Mouse (Mus musculus) neutrophil, adult 5-6 weeks (primary cell): ENCODE results near the gene Abhd16b. TPM values are rescaled to one million over a fixed set of nuclear protein-coding genes. Genes with fewer than 3 reads are reported as not detected.

Experiments used
- ATAC-seq: fragments of 151-379, 151-347 bp; 2 replicates; pipeline ENCODE4 v1.8.0; 2017; ENCODE audit warnings: mild to moderate bottlenecking, moderate TSS enrichment; ENCODE audit not compliant: insufficient number of reproducible peaks, poor library complexity, low FRiP score, severe bottlenecking; ENCODE audit errors: extremely low read depth
- total RNA-seq: library from RNA; stranded (forward); fragments of 200-1000 nt; gene quantifications from 2 replicates; pipeline ENCODE4 v1.2.3, GENCODE M21; 2017

The Abhd16b gene
- total RNA-seq, 1 experiment from 2014 or later, result 0.35 TPM

DNA sequence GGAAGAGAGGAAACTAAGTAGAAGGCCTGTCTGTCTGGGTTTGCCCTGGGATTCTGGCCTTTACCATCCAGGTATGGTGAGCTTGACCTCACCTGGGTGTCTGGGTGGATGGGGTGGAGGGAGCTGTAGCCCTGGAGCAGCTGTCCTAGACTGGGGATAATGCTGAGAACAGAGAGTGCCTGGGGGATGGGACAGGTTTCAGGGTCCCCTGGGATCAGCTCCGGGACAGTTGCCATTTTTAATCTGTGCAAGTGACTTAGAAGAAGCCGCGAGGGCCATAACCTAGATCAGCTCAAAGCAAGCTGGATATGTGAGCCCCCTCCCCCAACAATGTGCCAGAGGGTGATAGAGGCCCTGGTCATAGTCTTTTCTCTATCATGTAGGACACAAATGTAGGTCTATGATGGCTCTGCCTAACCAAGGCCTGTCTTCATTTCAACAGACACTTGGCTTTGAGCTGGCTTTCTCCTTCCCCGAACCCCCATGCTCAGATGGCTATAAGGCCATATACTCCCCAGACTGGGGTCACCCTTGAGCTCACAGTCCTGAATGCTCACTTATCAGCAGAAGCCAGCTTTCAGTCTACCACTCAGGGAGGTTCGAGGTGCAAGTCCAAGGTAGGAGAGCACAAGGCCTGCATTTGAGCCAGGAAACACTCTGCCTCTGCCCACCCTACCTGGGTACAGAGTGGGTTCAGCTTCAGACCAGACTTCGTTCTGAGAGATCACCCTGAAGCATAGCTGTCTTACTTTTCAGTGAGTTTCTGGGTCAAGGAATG, 8.4 kb upstream of the Abhd16b start:
- no peak for ATAC-seq

DNA sequence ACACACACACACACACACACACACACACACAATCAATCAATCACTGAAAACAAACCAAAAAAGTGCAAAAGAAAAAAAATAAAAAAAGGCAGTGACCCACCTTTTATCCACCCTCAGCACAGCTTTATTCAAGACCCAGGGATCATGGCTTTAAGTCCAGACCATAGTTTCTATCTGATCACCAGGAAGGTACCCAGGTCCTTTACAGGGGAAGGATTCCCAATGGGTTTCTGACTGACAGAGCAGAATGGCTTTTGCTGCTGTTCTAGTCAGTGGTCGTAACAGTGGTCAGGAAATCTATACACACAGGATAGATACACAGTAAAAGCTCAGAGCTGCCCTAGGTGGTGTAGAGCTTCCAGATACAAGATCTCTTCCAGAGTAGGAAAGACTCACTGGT, 7.3 kb upstream of the Abhd16b start:
- ATAC-seq, result no peak

DNA sequence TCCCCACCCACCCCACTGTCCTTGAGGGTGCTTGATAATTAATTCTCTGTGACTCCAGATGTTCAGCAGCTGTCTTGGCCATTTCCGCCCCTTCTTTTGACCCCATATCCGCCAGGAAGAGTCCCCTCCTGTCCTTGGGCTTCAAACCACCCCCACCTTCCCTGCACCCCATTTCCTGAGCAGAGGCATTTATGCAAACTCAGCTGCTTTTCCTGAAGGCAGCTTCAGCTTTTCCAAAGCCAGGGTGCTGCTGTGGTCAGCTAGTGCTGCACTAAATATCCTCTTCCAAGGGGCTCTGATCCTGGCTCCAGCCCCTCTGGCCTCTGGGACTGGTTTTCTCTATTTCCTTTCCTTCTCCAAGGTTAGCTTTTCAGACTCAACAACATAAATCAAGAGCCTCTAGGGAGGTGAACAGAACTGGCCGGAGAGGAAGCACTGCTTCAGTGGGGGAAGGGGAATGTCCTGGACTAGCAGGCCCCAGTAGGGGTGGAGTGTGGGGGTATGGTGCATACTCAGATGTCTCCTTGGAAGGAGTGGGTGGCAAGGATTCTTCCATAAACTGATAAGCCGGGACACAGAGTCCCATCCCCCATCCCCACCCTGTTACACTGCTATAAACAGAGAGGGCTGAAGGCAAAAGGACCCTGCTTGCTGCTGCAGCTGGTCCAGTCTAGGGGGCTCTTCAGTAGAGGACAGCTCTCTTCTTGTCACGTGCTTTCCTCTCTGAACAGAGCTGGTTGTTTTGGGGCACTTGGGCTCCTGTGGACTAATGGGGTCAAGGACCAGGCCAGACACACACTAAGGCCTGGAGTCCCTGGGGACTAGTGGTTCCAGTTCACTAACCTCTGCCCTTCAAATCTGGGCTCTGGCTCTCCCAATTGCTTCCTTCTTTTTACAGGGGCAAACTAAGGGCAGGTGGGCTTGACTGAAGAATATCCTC, 5.4 kb upstream of the Abhd16b start:
- no peak for ATAC-seq

DNA sequence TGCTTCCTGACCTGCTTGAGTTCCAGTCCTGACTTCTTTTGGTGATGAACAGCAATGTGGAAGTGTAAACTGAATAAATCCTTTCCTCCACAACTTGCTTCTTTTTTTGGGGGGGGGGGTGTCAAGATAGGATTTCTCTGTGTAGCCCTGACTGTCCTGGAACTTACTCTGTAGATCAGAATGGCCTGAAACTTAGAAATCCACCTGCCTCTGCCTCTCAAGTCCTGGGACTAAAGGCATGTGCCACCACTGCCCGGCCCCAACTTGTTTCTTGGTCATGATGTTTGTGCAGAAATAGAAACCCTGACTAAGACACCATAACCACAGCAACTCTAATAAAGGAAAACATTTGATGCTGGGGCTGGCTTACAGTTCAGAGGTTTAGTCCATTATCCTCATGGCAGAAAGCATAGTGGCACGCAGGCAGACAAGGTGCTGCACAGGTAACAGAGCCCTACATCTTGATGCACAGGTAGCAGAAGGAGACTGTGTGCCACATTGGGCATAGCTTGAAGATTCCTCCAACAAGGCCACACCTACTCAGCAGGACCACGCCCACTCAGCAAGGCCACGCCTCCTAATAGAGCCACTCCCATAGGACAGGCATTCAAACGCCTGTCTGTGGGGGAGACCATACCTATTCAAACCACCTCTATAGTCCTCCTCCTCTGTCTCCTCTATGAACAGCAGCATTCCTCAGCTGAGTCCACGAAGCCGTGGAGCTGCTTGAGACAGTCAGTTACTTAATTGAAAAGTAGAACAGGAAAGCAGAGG, 1.4 kb upstream of the Abhd16b start:
- peak; percentile 29; the same call in 1 of the 2 replicates for ATAC-seq

DNA sequence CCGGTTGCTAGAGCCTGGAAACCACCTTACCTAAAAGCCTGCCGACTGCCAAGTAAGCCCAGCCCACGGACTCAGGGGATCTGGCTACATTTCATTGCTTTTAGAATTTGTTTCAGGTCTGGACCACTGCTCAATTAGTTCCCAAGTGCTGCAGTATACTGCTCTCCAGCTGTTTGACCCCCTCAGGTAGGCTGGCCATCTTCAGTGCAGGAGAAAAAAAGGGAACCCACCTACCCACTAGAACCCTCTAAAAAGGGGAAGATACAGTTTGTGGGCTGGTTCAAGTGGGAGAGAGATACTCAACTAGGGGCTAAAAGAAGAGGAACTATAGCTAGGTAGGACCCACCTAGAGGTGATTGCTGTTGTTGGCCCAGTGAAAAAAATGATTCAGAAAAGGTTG, 800 bp upstream of the Abhd16b start:
- ATAC-seq, result peak; percentile 9; the same call in 1 of the 2 replicates

DNA sequence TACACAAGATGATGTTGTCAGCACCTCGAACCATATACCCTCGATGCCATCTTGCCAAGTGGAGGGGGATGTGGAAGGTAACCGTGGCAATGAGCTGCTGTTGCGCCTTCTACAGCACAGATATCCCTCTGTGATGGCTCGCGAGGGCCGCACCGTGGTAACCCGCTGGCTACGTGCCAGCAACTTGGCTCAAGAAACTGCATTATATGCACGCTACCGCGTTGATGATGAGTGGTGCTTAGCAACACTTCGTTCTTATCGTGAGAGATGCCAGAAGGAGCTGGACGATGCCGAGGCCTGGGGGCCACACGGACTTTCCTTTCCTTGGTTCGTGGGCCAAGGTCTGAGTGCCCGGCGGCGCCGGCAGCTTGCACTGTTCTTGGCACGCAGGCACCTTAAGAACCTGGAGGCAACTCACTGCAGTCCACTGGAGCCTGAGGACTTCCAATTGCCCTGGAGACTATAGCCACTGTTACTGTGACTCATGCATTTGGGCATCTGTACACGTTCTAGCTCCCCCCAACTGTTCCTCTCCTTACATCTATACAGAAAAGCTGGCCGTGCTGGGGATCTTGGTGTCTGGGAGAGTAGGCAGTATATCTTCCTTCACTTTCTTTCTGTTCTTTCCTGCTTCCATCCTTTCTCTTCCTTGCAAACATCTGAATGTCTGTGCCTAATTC, 1.4 kb downstream of the Abhd16b start:
- ATAC-seq, result no peak

DNA sequence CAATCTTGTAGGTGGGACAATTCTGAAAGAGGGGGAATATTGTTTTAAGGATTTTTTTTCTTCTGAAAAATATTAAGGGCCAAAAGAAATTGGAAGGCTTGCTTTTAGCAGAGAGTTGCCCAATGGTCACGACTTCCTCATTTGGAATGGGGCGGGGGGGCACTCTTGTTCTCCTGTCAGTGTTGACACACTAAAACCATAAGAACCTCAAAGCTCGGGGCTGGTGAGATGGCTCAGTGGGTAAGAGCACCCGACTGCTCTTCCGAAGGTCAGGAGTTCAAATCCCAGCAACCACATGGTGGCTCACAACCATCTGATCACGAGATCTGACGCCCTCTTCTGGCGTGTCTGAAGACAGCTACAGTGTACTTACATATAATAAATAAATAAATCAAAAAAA, 2.8 kb downstream of the Abhd16b start:
- peak; percentile 46 for ATAC-seq

DNA sequence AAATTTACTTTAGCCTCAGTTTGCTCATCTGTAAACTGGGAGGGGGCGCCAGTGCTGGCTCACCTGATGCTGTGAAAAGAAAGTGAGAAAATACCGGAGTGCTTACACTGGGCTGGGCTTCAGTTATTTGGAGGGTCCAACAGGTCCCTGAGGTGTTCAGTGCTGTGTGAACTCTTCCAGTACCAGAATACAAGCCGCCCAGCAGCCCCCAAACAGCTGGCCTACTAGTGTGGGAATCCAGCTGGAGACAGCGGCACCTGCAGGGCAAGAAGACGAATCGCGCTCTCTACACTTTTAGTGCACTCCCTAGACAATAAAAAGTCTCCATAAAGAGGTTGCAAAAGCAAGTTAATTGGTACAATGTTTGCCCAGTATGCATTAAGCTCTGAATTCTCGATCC, 3.3 kb downstream of the Abhd16b start:
- peak; percentile 49 for ATAC-seq

DNA sequence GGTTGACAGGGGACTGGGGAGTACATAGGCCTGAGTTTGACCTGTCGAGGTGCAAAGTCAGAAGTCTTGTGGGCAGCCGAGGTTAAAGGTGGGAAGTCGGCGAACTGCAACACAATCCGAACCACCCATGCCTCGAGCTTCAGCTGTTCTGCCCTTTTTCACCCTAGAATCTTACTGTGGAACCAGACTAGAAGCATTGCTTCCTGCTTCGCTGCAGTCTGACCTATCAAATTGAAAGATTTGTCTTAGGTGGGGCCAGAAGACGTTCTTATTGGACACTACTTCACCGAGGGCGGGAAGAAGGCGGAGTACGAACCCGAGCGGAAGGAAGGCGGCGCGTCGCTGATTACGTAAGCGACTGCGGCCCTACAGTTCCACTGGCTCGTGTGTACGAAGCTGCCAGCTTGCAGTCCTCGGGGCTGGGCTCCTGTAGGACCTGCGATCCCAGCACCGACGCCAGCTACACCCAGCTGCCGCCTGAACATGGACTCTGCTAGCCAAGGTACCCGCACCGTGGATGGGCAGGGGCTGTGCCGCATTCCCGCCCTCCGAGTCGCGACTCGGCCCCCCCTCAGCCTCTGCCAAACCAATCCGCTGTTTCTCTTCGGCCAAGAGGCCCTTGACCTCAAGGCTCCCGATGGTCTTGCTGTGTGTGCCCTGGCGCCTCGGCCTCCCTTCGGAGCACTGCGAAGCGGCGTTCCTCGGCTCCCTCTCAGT, 4.0 kb downstream of the Abhd16b start, which contains the start of gene Tpd52l2:
Gene Tpd52l2, plus strand, starts transcription at position 312 of the 717 bp plus-strand sequence.
- ATAC-seq, result peak; percentile 84

DNA sequence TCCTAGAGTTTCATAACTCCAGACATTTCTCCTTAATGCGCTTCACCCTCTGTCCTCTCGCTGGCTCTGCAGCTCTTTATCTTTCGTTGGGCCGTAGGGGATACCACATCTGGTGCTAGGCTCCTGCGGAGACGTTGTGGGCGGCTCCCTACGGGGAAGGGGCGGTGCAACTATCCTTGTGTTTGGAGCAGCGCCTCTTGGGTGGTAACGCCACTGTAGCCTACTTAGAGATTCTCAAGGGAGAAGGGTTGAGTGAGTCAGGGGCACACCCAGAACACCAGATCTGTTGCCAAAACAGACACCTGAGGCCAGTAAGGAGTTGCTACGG, 4.5 kb downstream of the Abhd16b start:
- peak; percentile 14; the same call in 1 of the 2 replicates for ATAC-seq

DNA sequence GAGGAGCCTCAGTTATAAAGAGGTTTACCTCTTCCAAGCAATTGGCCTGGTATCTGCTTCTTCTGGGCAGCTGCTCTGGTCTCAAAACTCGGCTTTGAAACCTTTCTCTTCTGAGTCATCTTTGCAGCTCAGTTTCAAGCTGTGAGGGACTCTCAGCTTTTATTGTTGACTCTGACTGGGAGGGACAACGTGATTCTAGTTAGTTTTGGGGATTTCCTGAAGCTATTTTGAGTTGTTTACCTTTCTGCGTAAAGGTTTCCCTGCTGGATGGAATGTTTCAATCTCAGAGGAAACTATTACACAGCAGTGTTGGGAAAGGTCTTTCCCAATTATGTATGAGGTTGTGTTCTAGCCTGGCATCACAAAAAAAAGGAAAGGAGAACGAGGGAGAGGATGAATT, 5.6 kb downstream of the Abhd16b start:
- ATAC-seq, result no peak

DNA sequence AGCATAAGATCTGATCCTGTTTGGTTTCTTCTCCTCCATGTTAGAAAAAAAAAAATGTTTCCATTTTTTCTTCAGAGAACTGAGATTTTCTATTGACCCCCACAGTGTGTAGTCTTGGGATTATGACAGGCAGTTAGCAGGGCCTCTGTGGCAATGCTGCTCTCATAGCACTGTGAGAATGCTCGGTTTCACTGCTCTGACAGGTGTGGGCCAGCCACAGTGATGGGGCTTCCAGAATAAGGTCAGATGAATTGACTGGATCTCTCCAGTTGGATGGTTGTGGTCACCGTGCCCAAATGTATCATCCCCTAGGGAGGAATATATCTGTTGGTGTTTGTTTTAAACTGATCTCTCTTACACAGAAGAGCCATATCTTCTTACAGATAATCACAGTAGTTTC, 16.2 kb downstream of the Abhd16b start:
- no peak for ATAC-seq

DNA sequence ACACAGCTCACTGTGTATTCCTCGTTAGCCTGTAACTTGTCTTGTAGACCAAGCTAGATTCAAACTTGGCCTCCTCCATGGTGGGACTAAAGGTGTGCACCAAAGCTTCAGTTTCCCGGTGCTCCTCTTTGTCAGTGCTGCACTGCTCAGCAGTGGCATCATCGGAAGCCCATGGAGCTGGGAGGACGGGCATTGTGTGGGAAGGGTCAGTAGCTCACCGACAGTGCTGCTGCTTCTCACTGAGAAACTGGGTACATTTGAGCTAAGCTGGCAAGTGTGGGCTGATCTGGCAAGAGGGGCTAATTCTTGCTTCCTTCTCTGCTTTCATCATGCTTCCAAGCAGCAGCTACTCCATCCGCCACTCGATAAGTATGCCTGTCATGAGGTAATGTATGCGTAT, 18.2 kb downstream of the Abhd16b start:
- ATAC-seq, result no peak

DNA sequence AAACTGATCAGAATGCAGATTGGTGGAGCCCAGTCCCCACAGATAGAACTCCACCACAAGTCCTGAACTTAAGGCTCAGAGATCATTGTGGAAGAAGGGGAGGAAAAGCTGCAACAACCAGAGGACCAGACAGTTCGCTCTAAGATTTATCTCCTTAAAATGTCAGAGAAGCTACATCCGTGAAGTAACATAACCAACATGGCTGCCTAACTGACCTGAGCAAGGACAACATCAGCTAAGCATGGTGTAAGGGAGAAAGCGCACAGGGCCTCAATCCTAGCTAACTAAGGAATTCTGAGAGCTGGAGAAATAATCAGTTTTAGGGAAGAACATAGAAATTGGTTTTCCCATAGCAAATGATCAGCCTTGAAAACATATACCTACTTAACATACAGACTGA, 26.2 kb downstream of the Abhd16b start:
- no peak for ATAC-seq

DNA sequence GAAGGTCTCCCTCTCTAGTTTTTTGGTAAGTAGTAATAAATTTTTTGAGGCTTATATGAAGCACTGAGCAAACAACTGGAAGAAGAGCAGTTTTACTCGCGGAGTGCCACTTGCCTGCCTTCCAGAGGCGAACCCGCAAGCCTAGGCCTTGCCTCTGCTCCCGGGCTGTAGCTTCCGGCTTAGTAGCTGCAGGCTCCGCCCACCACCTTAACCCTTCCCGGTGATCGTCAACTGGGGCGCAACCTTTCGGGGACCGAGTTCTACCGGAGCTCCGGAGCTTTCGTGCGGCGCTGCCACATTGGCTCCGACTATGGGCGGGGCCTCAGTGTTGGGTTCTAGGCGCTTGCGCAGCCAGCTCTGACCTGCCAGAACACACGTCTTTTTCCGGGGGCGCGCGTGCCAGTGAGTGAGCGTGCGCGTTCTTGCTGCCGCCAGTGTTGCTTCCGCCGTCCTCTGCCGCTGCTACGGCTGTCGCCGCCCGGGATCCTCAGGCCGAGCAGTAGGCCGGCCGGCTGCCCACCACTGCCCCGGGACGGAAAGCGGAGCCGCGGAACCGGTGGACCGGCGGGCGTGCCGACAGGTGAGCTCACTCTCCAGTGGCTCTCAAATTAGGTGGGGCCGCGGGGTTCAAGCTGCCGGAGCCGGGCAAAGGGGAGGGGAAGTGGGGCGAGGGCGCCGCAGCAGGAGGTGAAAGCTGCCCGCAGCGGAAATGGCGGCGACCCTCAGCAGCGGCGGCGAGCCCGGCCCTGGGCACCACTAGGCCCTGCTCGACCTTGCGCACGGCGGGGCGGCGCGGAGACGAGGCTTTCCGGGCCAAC, 27.3 kb downstream of the Abhd16b start, which contains the start of gene Dnajc5:
Gene Dnajc5, plus strand, starts transcription at position 368 of the 818 bp plus-strand sequence.
- peak; percentile 94 for ATAC-seq

DNA sequence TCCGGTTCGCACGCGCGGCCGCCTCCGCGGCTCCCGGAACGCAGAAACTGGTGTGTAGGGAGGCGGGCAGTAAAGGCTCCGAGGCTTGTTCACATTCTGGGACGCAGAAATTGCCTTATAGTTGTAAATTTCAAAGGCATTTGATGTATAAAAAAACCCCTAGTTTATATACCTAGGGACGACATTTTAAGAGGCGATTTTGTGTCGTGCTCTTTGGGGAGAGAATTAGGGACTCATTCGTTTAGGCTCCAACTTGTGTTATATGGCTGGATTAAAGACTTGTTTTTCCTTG, 27.9 kb downstream of the Abhd16b start:
- no peak for ATAC-seq

DNA sequence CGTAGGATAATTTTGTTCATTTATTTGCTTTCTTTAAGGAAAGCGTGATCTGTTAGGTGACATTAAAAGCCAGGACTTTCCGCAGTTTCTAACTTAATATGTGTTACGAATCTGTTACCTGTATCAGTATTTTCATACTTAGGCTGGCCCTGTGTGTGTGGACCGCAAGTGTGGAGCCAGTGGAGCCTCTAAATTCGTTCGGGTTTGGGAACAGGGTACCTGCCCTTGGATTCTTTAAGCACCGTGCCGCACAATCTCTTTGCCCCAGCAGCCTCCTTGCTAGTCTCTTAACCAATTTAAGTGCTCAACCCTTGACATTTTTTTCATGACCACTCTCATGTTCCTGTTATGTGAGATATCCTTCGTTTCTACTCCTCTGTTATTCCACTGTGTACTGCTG, 28.5 kb downstream of the Abhd16b start:
- ATAC-seq, result no peak
